10 mouse cellular contexts compared by ENCODE assay signal in genomic region chr6:86102874-86103273, GRCm38 (mm10).
A peak's percentile ranks its signal among the peaks of the same experiment; 100 is the strongest.
DNase-seq lines count a peak whose midpoint lies in the region; ATAC-seq lines count a peak whose summit lies in the region.
"Had no signal": no experiment of that assay in that cellular context is flagged by ENCODE, and none has a peak within 500 bp of the region (broad histone marks: within the 10 kb centered on the region; RNA-seq: fewer than 3 reads in every experiment).

No protein-coding gene starts in this region.

- H3K4me2 ChIP-seq in intestine, embryonic 16.5 days (ENCODE audit: low read depth, low read length), result no peak overlapping the region
- H3K4me2 ChIP-seq: embryonic facial prominence, embryonic 12.5 days had no signal

- no peak for ATAC-seq in intestine, embryonic 16.5 days
- ATAC-seq: liver, postnatal 0 days had no signal

- no peaks in the 10 kb centered on the region for H3K4me1 ChIP-seq in intestine, embryonic 16.5 days (ENCODE audit: control insufficient read depth, insufficient read depth, low read length)
- H3K4me1 ChIP-seq in heart, embryonic 10.5 days, result peaks cover 8% of the 10 kb centered on the region; the same call in 1 of the 2 replicates
- H3K4me1 ChIP-seq: embryonic facial prominence, embryonic 12.5 days had no signal

- H3K4me3 ChIP-seq in intestine, embryonic 16.5 days (ENCODE audit: low read length), result no peak overlapping the region
- H3K4me3 ChIP-seq in heart, embryonic 10.5 days, result no peak overlapping the region
- H3K4me3 ChIP-seq: embryonic facial prominence, embryonic 12.5 days had no signal

- no peaks in the 10 kb centered on the region for H3K9me3 ChIP-seq in intestine, embryonic 16.5 days (ENCODE audit: control insufficient read depth, low read length)
- no peaks in the 10 kb centered on the region for H3K9me3 ChIP-seq in heart, embryonic 10.5 days
- H3K9me3 ChIP-seq: embryonic facial prominence, embryonic 12.5 days had no signal

- no peaks in the 10 kb centered on the region for H3K27me3 ChIP-seq in intestine, embryonic 16.5 days (replicated peaks; ENCODE audit: control insufficient read depth, insufficient read depth, low read length)
- H3K27me3 ChIP-seq in heart, embryonic 10.5 days (ENCODE audit: insufficient read depth, poor library complexity, severe bottlenecking), result peaks cover 13% of the 10 kb centered on the region; the same call in 1 of the 2 replicates
- H3K27me3 ChIP-seq: embryonic facial prominence, embryonic 12.5 days had no signal

- H3K36me3 ChIP-seq in intestine, embryonic 16.5 days (ENCODE audit: control insufficient read depth, insufficient read depth, low read length), result no peaks in the 10 kb centered on the region
- H3K36me3 ChIP-seq in heart, embryonic 10.5 days, result no peaks in the 10 kb centered on the region
- H3K36me3 ChIP-seq: embryonic facial prominence, embryonic 12.5 days had no signal

- DNase-seq in cerebellum, postnatal 25 days, result peak; percentile 70 to 73
- peak; percentile 35 to 59 for DNase-seq in frontal cortex, postnatal 25 days (ENCODE audit: low spot score in 2 of 2)
- peak; percentile 72 to 85 for DNase-seq in left cerebral cortex, adult 18-20 months (ENCODE audit: low spot score in 2 of 2)
- peak; percentile 80 to 81 for DNase-seq in right cerebral cortex, adult 2 months (ENCODE audit: low spot score in 2 of 2)
- DNase-seq in thymus, postnatal 0 days (ENCODE audit: low spot score), result no peak
- no peak for DNase-seq in heart, embryonic 10.5 days (ENCODE audit: low spot score)
- no peak for DNase-seq in urinary bladder, postnatal 36 days (ENCODE audit: low spot score in 2 of 2)
- DNase-seq: liver, postnatal 0 days had no signal

- no peak overlapping the region for H3K27ac ChIP-seq in intestine, embryonic 16.5 days (ENCODE audit: low read length)
- H3K27ac ChIP-seq in heart, embryonic 10.5 days, result no peak overlapping the region
- H3K27ac ChIP-seq: embryonic facial prominence, embryonic 12.5 days had no signal

- no peak overlapping the region for H3K9ac ChIP-seq in intestine, embryonic 16.5 days (ENCODE audit: low read depth, low read length)
- H3K9ac ChIP-seq: embryonic facial prominence, embryonic 12.5 days; liver, postnatal 0 days had no signal

- 85% methylated on average over 5 of the region's 5 CpGs for whole genome bisulfite sequencing in intestine, embryonic 16.5 days
- 83% methylated on average over 5 of the region's 5 CpGs for WGBS in heart, embryonic 10.5 days

Comparison
In these comparisons a context has a peak if more than half of its experiments do, and no peak if none do; other contexts are left out.
1. DNase-seq: peak in cerebellum, postnatal 25 days (2 of 2), frontal cortex, postnatal 25 days (2 of 2), left cerebral cortex, adult 18-20 months (2 of 2) and right cerebral cortex, adult 2 months (2 of 2); none in thymus, postnatal 0 days (single experiment), heart, embryonic 10.5 days (single experiment) and urinary bladder, postnatal 36 days (0 of 2).